In the genomic region with DNA sequence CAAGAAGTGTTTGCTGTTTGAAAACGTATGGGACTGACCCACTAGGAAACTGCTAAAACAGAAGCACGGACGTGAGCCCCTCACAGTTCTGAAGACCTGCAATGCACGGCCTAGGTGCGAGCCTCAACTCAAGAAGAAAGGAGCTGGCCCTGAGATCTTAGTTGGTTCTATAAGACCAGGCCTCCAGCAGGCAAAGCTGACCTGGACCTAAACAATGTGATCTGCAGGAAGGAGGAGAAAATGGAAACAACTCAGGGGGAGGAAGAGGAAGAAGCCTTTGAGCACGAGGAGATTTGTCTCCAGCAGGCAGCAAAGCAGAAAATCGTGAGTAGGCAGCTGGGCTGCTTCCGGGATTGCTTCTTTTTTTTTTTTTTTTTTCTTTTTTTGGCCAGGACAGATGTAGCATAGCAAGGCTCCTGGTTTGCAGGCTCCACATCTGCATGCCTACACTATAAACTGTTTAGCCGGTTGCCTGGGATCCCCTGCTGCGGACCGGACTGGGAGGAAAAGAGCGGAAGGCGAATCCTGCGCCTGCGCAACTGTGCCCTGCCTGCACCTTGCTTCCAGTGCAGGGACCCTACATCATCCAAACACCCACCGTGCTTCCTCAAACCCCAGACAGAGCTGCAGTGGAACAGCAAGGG, we compare ENCODE assay signal across 7 mouse cellular contexts. TPM values are rescaled to one million over a fixed set of nuclear protein-coding genes. Genes with fewer than 3 reads are reported as not detected.
A peak's percentile ranks its signal among the peaks of the same experiment; 100 is the strongest.
DNase-seq lines count a peak whose midpoint lies in the region; ATAC-seq and TF ChIP-seq lines count a peak whose summit lies in the region.

No protein-coding gene starts in this region.

- ATAC-seq in limb, embryonic 12.5 days (ENCODE audit: insufficient number of reproducible peaks, insufficient read depth, low FRiP score, low TSS enrichment, low read depth): no peak
- ATAC-seq in granulocyte monocyte progenitor cell, adult 5-6 weeks (replicated peaks; ENCODE audit: poor library complexity, severe bottlenecking): peak; percentile 6
- ATAC-seq in intestine, embryonic 15.5 days: peak; percentile 78

- no peak for DNase-seq in limb, embryonic 10.5 days (ENCODE audit: low spot score)
- DNase-seq in gastrocnemius, adult 8-10 months (ENCODE audit: low spot score in 2 of 2): no peak
- DNase-seq in cerebellum, postnatal 36 days: no peak

- 0 out of 2 replicates have a peak overlapping the region, but pooled peaks have one; percentile 17 for H3K27ac ChIP-seq in limb, embryonic 12.5 days
- H3K27ac ChIP-seq in limb, embryonic 10.5 days: no peak overlapping the region
- H3K27ac ChIP-seq in intestine, embryonic 15.5 days: peak overlapping the region; percentile 24
- H3K27ac ChIP-seq in small intestine, adult 2 months (ENCODE audit: insufficient read depth, low read depth, low read length): peak overlapping the region; percentile 24; the same call in 1 of the 2 replicates

- no peaks in the 10 kb centered on the region; the same call in 1 of the 2 replicates for H3K27me3 ChIP-seq in limb, embryonic 12.5 days
- no peaks in the 10 kb centered on the region for H3K27me3 ChIP-seq in limb, embryonic 10.5 days (ENCODE audit: low read depth, poor library complexity, severe bottlenecking)
- no peaks in the 10 kb centered on the region for H3K27me3 ChIP-seq in intestine, embryonic 15.5 days (replicated peaks)
- no peaks in the 10 kb centered on the region for H3K27me3 ChIP-seq in small intestine, adult 2 months (ENCODE audit: control insufficient read depth, insufficient read depth, low read length)

- no peaks in the 10 kb centered on the region for H3K4me1 ChIP-seq in limb, embryonic 12.5 days (replicated peaks)
- H3K4me1 ChIP-seq in limb, embryonic 10.5 days: peaks cover 5% of the 10 kb centered on the region; the same call in 1 of the 2 replicates
- peaks cover 5% of the 10 kb centered on the region for H3K4me1 ChIP-seq in intestine, embryonic 15.5 days (replicated peaks)
- H3K4me1 ChIP-seq in small intestine, adult 2 months (ENCODE audit: control insufficient read depth, insufficient read depth, insufficient read length, low read length): peaks cover 6% of the 10 kb centered on the region; the same call in 1 of the 2 replicates

- H3K36me3 ChIP-seq in limb, embryonic 12.5 days: no peaks in the 10 kb centered on the region
- H3K36me3 ChIP-seq in limb, embryonic 10.5 days: no peaks in the 10 kb centered on the region
- H3K36me3 ChIP-seq in intestine, embryonic 15.5 days: no peaks in the 10 kb centered on the region
- no peaks in the 10 kb centered on the region for H3K36me3 ChIP-seq in small intestine, adult 2 months (ENCODE audit: control insufficient read depth, insufficient read depth, low read length)

- TF ChIP-seq CTCF in small intestine, adult 2 months (IDR thresholded peaks at IDR 0.05; ENCODE audit: extremely low read depth, insufficient read length, insufficient replicate concordance, low read depth, low read length): no peak

- H3K4me2 ChIP-seq in limb, embryonic 12.5 days: no peak overlapping the region
- no peak overlapping the region; the same call in 1 of the 2 replicates for H3K4me2 ChIP-seq in intestine, embryonic 15.5 days (replicated peaks)

- 60% methylated on average over 16 of the region's 16 CpGs for WGBS in limb, embryonic 12.5 days
- 72% methylated on average over 16 of the region's 16 CpGs for WGBS in limb, embryonic 10.5 days
- 42% methylated on average over 16 of the region's 16 CpGs for WGBS in intestine, embryonic 15.5 days
- 65% methylated on average over 16 of the region's 16 CpGs for WGBS in small intestine, adult 2 months

- H3K9me3 ChIP-seq in limb, embryonic 12.5 days: no peaks in the 10 kb centered on the region
- H3K9me3 ChIP-seq in limb, embryonic 10.5 days (replicated peaks): no peaks in the 10 kb centered on the region
- H3K9me3 ChIP-seq in intestine, embryonic 15.5 days: no peaks in the 10 kb centered on the region

- no peak overlapping the region for H3K4me3 ChIP-seq in limb, embryonic 12.5 days (replicated peaks)
- H3K4me3 ChIP-seq in limb, embryonic 10.5 days: no peak overlapping the region
- no peak overlapping the region for H3K4me3 ChIP-seq in intestine, embryonic 15.5 days (replicated peaks)
- no peak overlapping the region for H3K4me3 ChIP-seq in small intestine, adult 2 months (ENCODE audit: low read depth, low read length)

- no peak for TF ChIP-seq POLR2A in small intestine, adult 2 months (IDR thresholded peaks at IDR 0.05; ENCODE audit: low read depth, low read length)

- H3K9ac ChIP-seq in limb, embryonic 12.5 days (replicated peaks): no peak overlapping the region
- no peak overlapping the region for H3K9ac ChIP-seq in intestine, embryonic 15.5 days

RNA-seq across cellular contexts. Expression of gene Rgs10, which starts 39.3 kb away (rescaled TPM):
- 7.9 and 8.3 TPM in 2 replicates for polyA plus RNA-seq in limb, embryonic 12.5 days (2016; fragmentation: Nextera tagmentation; extraction: Ambion mirVana)
- 2.7 and 3.5 TPM in 2 replicates for polyA plus RNA-seq in limb, embryonic 10.5 days (2016; fragmentation: Nextera tagmentation; extraction: Ambion mirVana)
- 89.9 and 96.4 TPM in 2 replicates for total RNA-seq in granulocyte monocyte progenitor cell, adult 5-6 weeks (2014; fragmentation: Nextera tagmentation)
- total RNA-seq in granulocyte monocyte progenitor cell, adult 5-6 weeks (2017): 36.1 and 66.2 TPM in 2 replicates
- 26.4 and 30.5 TPM in 2 replicates for polyA plus RNA-seq in intestine, embryonic 15.5 days (2015; fragmentation: Nextera tagmentation; extraction: Ambion mirVana)
- polyA plus RNA-seq in small intestine, adult 2 months (2012; rRNA removed): 3.4 and 9.0 TPM in 2 replicates
- total RNA-seq in gastrocnemius, adult 8-10 months (2022): 1 to 10 TPM in 2 of 4 experiments, under 1 TPM in 2; 0.77 to 4.1 (median 1.3) TPM
